Mouse (Mus musculus) heart, embryonic 15.5 days (tissue): ENCODE measurements around the gene Stk16. TPM values are rescaled to one million over a fixed set of nuclear protein-coding genes. Genes with fewer than 3 reads are reported as not detected.

ENCODE experiments used
- ATAC-seq: fragments of 200-750 bp; cut with Nextera tagmentation; replicated peaks from 2 replicates; pipeline ENCODE4 v1.8.0; 2017; ENCODE audit warnings: low read depth, moderate TSS enrichment; ENCODE audit not compliant: insufficient number of reproducible peaks, insufficient read depth, low FRiP score
- H3K27ac ChIP-seq: fragments of 300-500 bp; sonication (generic); 2 replicates; pipeline ENCODE4 v1.5.1; 2015; ENCODE audit warnings: mild to moderate bottlenecking, inconsistent platforms
- H3K27me3 ChIP-seq: fragments of 300-500 bp; sonication (generic); 2 replicates; pipeline ENCODE4 v1.6.1; 2015; ENCODE audit warnings: inconsistent platforms
- H3K36me3 ChIP-seq: fragments of 300-500 bp; sonication (generic); 2 replicates; pipeline ENCODE4 v1.6.1; 2015; ENCODE audit warnings: mild to moderate bottlenecking, inconsistent platforms
- H3K4me1 ChIP-seq: fragments of 300-500 bp; sonication (generic); replicated peaks from 2 replicates; pipeline ENCODE4 v1.6.1; 2015; ENCODE audit warnings: inconsistent platforms
- H3K4me2 ChIP-seq: fragments of 300-500 bp; sonication (generic); 2 replicates; pipeline ENCODE4 v1.6.1; 2015; ENCODE audit warnings: inconsistent platforms, mild to moderate bottlenecking, moderate library complexity
- H3K4me3 ChIP-seq: fragments of 300-500 bp; sonication (generic); 2 replicates; pipeline ENCODE4 v1.5.1; 2015; ENCODE audit warnings: mild to moderate bottlenecking, inconsistent platforms
- H3K9ac ChIP-seq: fragments of 300-500 bp; sonication (generic); 2 replicates; pipeline ENCODE4 v1.6.1; 2015; ENCODE audit warnings: mild to moderate bottlenecking, inconsistent platforms
- H3K9me3 ChIP-seq: fragments of 300-500 bp; sonication (generic); replicated peaks from 2 replicates; pipeline ENCODE4 v1.6.1; 2016; ENCODE audit warnings: inconsistent platforms
- WGBS: fragments of 180-500 bp; shearing (Covaris S2); methylation state at CpG from one replicate; pipeline ENCODE4 v1.1.7; 2015; ENCODE audit warnings: mixed read lengths; 5-methylcytosine and 5-hydroxymethylcytosine counted together
- polyA plus RNA-seq: library from polyadenylated mRNA; unstranded; fragments of >200 nt; fragmentation: Nextera tagmentation; extraction: Ambion mirVana; gene quantifications from 2 replicates; pipeline ENCODE4 v1.2.1, GENCODE M21; 2015

The Stk16 gene
- polyA plus RNA-seq, 1 experiment from 2014 or later = 73.6 TPM

DNA sequence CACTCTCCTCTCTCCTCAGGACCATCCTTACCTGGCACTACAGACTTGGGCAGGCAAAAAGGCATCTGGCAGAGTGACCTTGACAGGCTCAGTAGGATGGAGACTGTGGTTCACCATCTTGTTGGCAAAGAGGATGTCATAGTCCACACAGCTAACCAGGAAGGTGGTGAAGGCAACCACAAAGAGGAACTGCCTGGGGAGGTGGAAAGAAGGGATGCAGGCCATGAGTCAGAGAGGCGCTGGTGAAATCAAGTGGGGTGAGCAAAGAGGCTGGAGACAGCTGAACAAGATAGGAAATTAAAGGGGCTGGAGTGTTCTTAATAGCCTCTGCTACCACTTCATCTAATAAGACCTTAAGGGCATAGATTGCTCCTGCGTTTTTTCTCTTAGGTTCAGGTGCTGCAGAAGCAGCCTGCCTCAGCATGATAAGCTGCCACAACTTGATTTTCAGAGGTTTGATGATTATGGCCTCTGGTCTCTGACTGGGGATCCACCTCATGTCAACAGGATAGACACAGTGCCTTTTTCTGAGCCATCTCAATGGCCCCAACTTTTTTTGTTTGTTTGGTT, 22.6 kb upstream of the Stk16 start:
- Histone ChIP-seq H3K9ac (no peak overlapping the region), H3K27me3 (no peaks in the 10 kb centered on the region), H3K9me3 (no peaks in the 10 kb centered on the region), H3K36me3 (peaks cover 41% of the 10 kb centered on the region), H3K4me1 (peaks cover 15% of the 10 kb centered on the region), H3K4me2 (no peak overlapping the region), H3K4me3 (no peak overlapping the region), H3K27ac (no peak overlapping the region)
- 74% methylated on average over 2 of the region's 2 CpGs for WGBS
- no peak for ATAC-seq

DNA sequence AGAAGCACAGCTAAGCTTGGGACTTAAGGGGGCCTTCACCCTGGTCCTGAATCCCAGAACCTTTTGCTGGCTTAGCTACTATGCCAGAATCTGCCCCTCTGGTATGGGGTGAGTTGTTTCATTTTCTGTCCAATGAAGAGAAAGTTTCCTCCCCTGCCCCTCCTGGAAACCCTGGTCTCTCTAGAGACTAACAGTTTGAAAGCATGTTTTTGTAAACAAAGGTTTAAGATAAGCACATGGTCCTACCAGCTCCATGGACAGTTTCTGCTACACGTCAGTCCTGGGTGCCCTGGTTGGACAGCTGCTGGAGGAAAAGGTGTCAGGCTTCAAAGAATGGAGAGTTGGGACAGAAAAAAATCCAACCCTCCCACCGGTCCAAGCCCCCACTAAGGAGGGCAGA, 20.1 kb upstream of the Stk16 start:
- Histone ChIP-seq H3K4me1 (peaks cover 23% of the 10 kb centered on the region), H3K9ac (peak overlapping the region; percentile 80), H3K9me3 (no peaks in the 10 kb centered on the region), H3K4me3 (peak overlapping the region; percentile 83), H3K4me2 (peak overlapping the region; percentile 76), H3K27me3 (no peaks in the 10 kb centered on the region), H3K36me3 (peaks cover 35% of the 10 kb centered on the region), H3K27ac (no peak overlapping the region)
- 52% methylated on average over 2 of the region's 2 CpGs for WGBS
- no peak for ATAC-seq

DNA sequence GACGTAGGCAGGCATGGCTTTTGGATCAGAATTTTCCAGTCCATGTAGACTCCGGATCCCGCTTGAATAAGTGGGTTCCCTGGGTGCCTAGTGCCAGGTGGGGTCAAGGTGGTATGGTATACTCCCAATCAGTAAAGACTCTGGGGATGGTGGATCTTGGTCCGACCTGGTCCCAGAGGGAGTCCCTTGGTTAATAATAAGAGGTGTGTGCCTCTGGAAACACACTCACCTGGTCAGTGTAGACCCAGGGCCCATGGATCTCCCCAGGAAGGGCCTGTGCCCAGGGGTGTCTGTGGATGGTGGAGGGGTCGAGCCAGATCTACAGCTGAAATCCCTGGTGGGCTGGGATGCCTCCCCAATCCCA, 19.4 kb upstream of the Stk16 start:
- peak overlapping the region; percentile 76 for H3K4me2 ChIP-seq
- ATAC-seq = no peak
- peaks cover 23% of the 10 kb centered on the region for H3K4me1 ChIP-seq
- 42% methylated on average over 5 of the region's 5 CpGs for WGBS
- H3K4me3 ChIP-seq = peak overlapping the region; percentile 83
- no peaks in the 10 kb centered on the region for H3K27me3 ChIP-seq
- no peaks in the 10 kb centered on the region for H3K9me3 ChIP-seq
- peak overlapping the region; percentile 89 for H3K27ac ChIP-seq
- peaks cover 35% of the 10 kb centered on the region for H3K36me3 ChIP-seq
- peak overlapping the region; percentile 80 for H3K9ac ChIP-seq

DNA sequence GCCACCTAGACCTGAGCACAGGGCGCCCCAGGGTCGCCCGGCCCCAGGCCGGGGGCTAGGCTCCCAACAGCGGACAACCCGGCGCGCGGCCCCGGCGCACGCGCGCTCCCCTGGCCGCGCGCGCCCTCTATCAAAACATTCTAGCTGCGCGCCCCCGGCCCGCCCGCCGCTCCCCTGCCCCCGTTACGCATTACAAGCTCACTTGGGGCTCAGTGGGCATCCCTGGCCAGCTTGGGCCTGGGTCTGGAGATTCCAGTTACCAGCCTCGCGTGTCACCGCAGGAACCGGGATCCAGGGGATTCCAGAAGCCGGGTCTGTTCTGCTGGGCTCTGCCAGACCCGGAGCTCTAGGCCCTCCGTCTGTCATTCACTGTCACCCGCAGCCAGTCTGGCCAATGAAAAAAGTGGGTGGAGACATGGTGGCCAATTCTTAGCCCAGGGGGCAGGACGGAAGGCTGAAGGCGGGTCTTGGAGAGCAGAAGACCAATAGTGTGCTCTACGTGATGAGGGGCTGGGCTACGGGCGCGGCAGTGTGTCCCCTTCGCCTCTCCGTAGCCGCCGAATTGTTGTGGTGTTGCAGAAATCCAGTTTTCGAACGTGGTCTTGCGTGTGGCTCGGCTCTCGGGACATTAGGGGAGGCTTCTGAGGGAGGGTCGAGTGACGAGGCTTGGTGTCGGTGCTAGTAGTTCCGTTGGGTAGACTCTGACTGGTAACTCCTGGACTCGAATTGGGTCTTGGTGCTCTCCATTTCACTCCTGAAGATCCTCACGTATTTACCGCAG, 18.8 kb upstream of the Stk16 start, which contains the start of the genes Ankzf1 and Atg9a:
TSS of gene Ankzf1 (plus strand) at position 530 of the 781 bp plus-strand sequence.
TSS of gene Atg9a (minus strand) at position 575 of the 781 bp plus-strand sequence.
- peak within 1 kb of the TSS; percentile 83 for H3K4me3 ChIP-seq
- under 1% methylated on average over 56 of the region's 56 CpGs for WGBS

DNA sequence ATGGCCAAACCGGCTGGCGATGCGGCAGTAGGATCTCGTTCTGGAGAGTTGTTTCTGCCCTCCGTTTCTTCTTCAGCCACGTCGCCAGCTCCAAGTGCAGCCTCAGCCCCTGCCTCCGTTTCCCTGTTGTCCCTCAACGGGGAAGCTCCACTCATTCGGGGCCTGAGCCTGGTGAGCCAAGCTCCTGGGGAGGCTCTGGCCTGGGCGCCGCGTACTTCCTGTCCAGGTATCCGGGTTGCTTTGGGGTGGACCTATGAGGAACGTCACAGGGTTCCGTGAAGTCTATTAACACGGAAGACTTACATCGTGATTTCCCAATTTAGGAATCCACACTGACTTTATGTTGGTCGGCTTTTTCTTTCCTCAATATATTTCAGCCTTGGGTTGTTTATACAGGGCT, 18.2 kb upstream of the Stk16 start:
- H3K9ac ChIP-seq = peak overlapping the region; percentile 63
- H3K9me3 ChIP-seq = no peaks in the 10 kb centered on the region
- H3K4me3 ChIP-seq = peak overlapping the region; percentile 83
- peaks cover 23% of the 10 kb centered on the region for H3K4me1 ChIP-seq
- H3K36me3 ChIP-seq = peaks cover 34% of the 10 kb centered on the region
- peak overlapping the region; percentile 71 for H3K4me2 ChIP-seq
- H3K27me3 ChIP-seq = no peaks in the 10 kb centered on the region
- WGBS = under 1% methylated on average over 19 of the region's 19 CpGs
- peak; percentile 44; the same call in 1 of the 2 replicates for ATAC-seq
- peak overlapping the region; percentile 90 for H3K27ac ChIP-seq

More for the DNA sequence above, 18.8 kb upstream of the Stk16 start, which contains the start of the genes Ankzf1 and Atg9a:
- Histone ChIP-seq H3K36me3 (peaks cover 34% of the 10 kb centered on the region), H3K4me2 (peak within 1 kb of the TSS; percentile 76), H3K9ac (peak within 1 kb of the TSS; percentile 80), H3K4me1 (peaks cover 23% of the 10 kb centered on the region), H3K27ac (peak within 1 kb of the TSS; percentile 90), H3K9me3 (no peaks in the 10 kb centered on the region), H3K27me3 (no peaks in the 10 kb centered on the region)
- peak; percentile 99 for ATAC-seq

DNA sequence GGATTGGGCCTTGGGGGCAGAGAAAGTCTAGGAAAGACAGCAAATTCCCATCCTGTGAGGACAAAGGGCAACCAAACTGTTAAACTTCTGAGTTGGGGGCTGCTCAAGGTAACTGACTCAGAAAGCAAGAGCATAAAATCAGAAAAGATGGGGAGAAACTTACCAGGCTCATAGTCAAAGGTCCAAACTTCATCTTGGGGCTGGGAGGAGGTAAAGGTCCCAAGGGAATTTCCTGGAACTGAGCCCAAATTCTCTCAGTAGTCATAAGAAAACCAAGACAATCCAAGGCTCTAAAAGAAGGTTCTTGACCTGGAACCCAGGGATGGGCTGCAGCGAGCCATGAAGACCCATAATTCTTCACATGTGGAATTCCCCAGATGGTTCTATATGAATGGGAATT, 9.4 kb upstream of the Stk16 start:
- no peak for ATAC-seq
- H3K9ac ChIP-seq = no peak overlapping the region
- WGBS = 73% methylated on average over 1 of the region's 1 CpGs

DNA sequence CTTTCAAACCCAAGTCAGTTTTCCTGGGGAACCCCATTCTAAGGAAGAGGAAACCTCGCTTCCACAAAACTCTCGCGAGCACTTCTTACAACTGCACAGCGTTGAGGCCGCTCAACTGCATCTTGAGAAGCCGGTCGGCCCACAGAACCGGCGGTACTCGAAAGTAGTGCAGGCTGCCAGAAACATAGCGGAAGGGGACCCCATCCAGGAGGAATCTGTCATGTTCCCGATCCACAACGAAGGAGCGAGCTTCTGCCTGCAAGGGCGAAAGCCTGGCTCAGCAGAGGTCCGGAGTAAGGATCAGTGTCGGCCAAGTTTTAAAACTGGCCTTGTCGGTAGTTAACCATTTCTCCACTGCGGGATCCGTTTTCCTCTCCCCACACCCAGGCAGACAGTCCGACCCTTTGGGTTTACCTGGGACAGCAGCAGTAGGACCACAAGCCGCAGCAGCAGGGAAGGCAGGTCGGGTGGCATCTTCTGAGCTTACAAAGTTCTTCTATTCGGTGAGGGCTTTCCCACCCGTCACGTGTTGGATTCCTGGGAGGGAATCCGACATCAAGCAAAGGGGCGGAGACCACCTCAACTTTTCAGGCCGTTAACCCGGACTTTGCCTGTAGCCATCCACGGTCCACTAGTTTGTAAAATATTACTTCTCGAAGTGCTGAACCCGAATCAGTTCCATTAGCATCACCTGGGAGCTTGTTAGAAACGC, 1.5 kb upstream of the Stk16 start:
- Histone ChIP-seq H3K4me3 (peak overlapping the region; percentile 48), H3K4me2 (peak overlapping the region; percentile 80), H3K9ac (peak overlapping the region; percentile 58), H3K9me3 (no peaks in the 10 kb centered on the region), H3K27ac (no peak overlapping the region), H3K4me1 (peaks cover 32% of the 10 kb centered on the region), H3K36me3 (peaks cover 13% of the 10 kb centered on the region), H3K27me3 (peaks cover 8% of the 10 kb centered on the region; the same call in 1 of the 2 replicates)
- ATAC-seq = no peak
- 12% methylated on average over 34 of the region's 34 CpGs for WGBS

More for the DNA sequence above, 9.4 kb upstream of the Stk16 start:
- H3K9me3 ChIP-seq = no peaks in the 10 kb centered on the region
- no peak overlapping the region for H3K27ac ChIP-seq
- no peaks in the 10 kb centered on the region for H3K4me1 ChIP-seq
- H3K4me3 ChIP-seq = no peak overlapping the region
- H3K36me3 ChIP-seq = peaks cover 39% of the 10 kb centered on the region
- H3K27me3 ChIP-seq = no peaks in the 10 kb centered on the region
- no peak overlapping the region for H3K4me2 ChIP-seq

DNA sequence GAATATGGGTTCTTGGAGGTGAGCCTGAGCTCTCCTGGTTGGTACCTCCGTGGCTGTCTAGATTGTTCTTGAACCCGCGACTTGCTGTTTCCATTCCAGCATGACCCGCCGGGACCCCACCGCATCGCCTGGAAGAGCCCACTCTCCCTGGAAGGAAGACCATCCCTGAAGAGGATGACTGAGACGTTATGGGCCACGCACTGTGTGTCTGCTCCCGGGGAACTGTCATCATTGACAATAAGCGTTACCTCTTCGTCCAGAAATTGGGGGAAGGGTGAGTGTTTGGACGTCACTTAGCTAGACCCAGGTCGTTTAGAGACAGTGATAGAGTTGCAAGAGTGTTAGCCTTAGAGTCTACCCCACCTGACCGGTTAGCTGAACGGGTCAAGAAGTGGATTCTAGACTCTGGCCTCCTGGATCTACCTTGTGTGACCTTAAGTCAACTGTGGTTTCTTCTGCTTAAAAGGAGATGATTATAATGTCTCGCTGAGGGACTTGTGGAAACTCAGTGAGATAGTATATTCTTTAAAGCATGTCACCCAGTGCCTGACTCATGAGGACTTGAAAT, 587 bp downstream of the Stk16 start:
- Histone ChIP-seq H3K9ac (peak overlapping the region; percentile 93), H3K4me3 (peak overlapping the region; percentile 91), H3K4me2 (peak overlapping the region; percentile 80), H3K36me3 (peaks cover 29% of the 10 kb centered on the region), H3K4me1 (peaks cover 38% of the 10 kb centered on the region), H3K27ac (peak overlapping the region; percentile 62), H3K9me3 (no peaks in the 10 kb centered on the region), H3K27me3 (peaks cover 8% of the 10 kb centered on the region; the same call in 1 of the 2 replicates)
- ATAC-seq = no peak
- WGBS = 10% methylated on average over 17 of the region's 17 CpGs

DNA sequence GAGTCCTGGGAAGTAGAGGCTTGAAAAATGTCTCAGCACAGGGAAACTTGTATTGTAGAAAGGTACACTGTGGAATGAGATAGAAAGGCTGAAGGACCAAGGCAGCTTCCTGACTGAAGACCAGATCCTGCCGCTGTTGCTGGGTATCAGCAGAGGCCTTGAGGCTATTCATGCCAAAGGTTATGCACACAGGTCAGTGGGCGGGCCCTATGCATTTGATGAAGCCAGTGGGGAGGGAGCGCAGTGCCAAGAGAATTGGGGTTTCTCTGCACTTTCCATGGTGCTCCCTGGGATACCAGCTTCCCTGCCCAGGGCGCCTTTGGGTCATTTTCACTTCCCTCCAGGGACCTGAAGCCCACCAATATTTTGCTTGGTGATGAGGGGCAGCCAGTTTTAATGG, 1.9 kb downstream of the Stk16 start:
- Histone ChIP-seq H3K4me3 (no peak overlapping the region), H3K4me2 (peak overlapping the region; percentile 2; the same call in 1 of the 2 replicates), H3K36me3 (peaks cover 29% of the 10 kb centered on the region), H3K4me1 (peaks cover 38% of the 10 kb centered on the region), H3K27me3 (peaks cover 13% of the 10 kb centered on the region; the same call in 1 of the 2 replicates), H3K27ac (no peak overlapping the region), H3K9ac (no peak overlapping the region), H3K9me3 (no peaks in the 10 kb centered on the region)
- 84% methylated on average over 4 of the region's 4 CpGs for WGBS
- ATAC-seq = no peak

DNA sequence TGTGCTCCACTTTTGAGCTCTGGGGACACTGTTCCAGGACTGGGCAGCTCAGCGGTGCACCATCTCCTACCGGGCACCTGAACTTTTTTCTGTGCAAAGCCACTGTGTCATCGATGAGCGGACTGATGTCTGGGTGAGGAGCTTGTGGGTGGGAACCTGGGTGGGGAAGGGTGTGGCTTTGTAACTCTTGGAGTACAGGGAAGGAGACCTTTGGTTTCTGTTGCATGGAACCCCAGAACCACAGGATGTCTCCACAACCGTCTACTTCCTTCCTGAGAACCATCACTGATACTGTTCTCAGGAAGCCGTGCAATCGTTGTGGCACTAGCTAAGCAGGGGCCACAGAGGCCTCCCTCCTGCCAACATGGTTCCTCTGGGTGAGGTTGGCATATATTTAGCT, 2.5 kb downstream of the Stk16 start:
- peaks cover 40% of the 10 kb centered on the region for H3K4me1 ChIP-seq
- peaks cover 13% of the 10 kb centered on the region; the same call in 1 of the 2 replicates for H3K27me3 ChIP-seq
- H3K4me2 ChIP-seq = peak overlapping the region; percentile 2; the same call in 1 of the 2 replicates
- H3K9ac ChIP-seq = no peak overlapping the region
- no peak overlapping the region for H3K27ac ChIP-seq
- no peaks in the 10 kb centered on the region for H3K9me3 ChIP-seq
- no peak for ATAC-seq
- H3K36me3 ChIP-seq = peaks cover 29% of the 10 kb centered on the region
- H3K4me3 ChIP-seq = no peak overlapping the region
- WGBS = 81% methylated on average over 7 of the region's 7 CpGs

DNA sequence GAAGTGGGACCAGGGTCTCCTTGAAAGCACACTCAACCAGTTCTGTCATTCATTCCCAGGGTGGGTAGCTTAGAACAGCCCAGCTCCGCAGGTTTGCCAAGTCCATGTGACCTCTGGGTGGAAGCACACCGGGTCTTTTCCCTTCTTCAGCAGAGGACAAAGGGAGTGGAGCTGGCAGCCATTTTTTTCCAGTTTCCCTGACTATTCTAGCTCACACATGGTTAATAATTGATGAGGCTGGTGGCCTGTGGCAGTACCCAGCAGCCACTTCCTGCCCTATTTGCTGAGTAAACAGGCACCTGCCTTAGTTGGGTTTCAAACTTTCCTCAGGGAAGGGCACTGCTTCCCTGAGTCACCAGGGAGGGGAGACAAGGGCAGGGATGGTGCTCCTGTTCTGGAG, 3.8 kb downstream of the Stk16 start:
- peaks cover 18% of the 10 kb centered on the region; the same call in 1 of the 2 replicates for H3K27me3 ChIP-seq
- ATAC-seq = no peak
- no peak overlapping the region for H3K4me3 ChIP-seq
- H3K4me1 ChIP-seq = peaks cover 47% of the 10 kb centered on the region
- no peaks in the 10 kb centered on the region for H3K9me3 ChIP-seq
- WGBS = 67% methylated on average over 2 of the region's 2 CpGs
- H3K27ac ChIP-seq = 0 out of 2 replicates have a peak overlapping the region, but pooled peaks have one; percentile 18
- H3K4me2 ChIP-seq = no peak overlapping the region
- H3K9ac ChIP-seq = no peak overlapping the region
- peaks cover 29% of the 10 kb centered on the region for H3K36me3 ChIP-seq
